Mouse (Mus musculus): ENCODE data around the gene Crlf1.
"Not testable (repeated sequence)": the region's sequence is repeated elsewhere in the genome, so short reads cannot be mapped to it uniquely, and the experiment has no call there.

Gene Crlf1

DNA sequence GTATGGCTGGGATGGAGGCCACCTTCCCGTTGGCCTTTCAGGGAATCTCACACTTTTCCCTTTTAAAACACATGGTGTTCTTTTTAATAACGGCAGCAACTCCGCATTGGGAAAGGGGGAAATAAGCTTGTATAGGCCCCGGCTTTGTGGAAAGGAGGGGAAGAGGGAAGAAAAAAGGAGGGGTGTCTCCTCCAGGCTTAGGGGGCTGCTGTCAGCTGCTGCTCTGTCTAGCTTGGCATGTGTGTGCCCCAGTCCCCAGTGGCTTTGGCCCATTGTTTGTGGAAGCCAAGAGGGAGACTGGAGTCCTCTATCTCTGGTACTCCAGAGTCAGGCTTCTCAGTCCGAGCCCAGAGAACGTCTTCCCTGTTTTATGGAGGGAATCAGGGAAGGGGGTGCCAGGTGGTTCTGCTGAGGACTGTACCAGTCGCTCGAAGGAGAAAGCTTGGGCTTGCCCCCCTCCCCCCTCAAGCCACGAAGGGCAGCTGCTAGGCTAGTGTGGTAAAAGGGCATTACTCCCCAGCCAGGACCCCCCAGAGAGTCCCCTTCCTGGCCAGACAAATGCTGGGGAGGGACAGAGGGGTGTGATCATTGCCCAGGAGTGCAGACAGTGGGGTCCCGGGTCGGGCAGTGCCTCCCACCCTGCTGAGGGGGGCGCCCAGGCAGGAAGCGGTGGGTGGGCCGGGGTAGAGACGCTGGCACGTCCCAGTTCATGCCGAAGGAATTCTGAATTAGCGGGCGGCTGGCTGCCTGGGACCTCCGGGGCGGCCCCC lies 2.2 kb downstream of the Crlf1 start:
- no peak for DNase-seq (ENCODE audit: low read depth, low spot score)

DNA sequence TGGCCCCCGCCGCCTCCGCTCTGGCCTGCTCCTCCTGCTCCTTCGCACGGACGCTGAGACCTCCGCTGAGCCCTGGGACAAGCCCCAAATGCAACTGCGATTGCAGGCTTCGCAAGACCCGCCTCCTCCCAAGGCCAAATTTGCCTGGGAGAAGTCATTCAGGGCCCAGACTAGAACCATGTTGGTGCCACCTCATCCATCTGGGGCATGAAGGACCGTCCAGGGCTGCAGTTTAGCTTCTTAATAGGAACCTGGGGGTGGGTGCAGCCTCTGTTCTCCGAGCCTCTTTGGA lies 2.8 kb downstream of the Crlf1 start:
- no peak for DNase-seq (ENCODE audit: low read depth, low spot score)

DNA sequence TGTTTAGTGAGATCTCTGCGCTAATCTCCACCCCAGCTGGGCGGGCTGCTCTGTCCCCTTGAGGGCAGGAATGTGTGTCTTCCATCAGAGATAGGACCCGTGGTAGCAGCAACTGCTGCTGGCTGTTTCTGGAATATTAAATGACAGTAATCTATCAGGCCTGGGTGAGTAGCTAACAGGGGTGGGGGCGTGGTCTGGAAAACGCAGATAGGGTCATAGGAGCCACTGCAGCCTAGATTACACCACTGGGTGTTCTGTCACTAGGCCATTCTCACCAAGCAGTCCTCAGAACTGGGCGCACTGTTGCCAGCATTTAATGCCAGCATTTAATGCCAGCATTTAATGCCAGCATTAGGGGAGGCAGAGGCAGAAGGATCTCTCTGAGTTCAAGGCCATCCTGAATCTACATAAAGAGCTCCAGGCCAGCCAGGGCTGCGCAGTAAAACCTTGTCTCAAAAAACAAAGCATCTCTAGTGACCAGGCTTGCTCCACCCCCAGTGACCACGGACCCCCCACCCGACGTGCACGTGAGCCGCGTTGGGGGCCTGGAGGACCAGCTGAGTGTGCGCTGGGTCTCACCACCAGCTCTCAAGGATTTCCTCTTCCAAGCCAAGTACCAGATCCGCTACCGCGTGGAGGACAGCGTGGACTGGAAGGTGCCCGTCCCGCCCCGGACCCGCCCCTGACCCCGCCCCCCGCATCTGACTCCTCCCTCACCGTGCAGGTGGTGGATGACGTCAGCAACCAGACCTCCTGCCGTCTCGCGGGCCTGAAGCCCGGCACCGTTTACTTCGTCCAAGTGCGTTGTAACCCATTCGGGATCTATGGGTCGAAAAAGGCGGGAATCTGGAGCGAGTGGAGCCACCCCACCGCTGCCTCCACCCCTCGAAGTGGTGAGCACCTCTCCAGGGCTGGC lies 7.7 kb downstream of the Crlf1 start:
- peak; percentile 72 for DNase-seq (ENCODE audit: low read depth, low spot score)

DNA sequence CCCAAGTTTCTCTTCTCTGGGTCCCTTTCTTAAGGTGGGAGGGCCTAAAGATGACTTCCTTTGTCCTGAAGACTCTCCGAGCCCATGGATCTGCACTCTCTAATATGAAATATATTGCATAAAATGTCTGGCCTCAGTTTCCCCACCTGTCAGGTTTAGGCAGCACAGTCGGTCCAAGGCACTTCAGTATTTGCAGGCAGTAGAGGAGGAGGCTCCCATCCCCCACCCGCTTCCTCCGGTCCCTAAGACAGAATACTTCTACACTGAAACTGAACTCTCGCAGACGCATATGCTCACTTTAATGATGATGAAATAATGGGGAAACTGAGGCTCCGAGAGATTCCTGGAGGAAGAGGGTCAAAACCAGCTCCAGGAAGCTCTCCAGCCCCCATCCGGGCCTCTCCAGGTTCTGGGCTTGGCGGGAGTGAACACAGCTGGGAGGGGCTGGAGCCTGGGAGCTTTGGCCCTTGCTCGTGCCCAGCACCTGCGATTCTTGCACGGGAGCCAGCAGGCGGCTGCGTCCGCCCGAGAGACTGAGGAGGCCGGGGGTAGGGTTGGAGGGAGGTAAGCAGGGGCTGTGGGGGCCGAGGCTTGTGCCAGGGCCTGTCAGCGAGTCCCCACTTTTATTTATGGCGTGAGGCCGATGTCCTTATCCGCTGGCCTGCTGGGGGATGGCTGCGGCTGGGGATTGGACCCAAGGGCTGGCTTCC lies 9.0 kb downstream of the Crlf1 start:
- no peak for DNase-seq (ENCODE audit: low read depth, low spot score)

DNA sequence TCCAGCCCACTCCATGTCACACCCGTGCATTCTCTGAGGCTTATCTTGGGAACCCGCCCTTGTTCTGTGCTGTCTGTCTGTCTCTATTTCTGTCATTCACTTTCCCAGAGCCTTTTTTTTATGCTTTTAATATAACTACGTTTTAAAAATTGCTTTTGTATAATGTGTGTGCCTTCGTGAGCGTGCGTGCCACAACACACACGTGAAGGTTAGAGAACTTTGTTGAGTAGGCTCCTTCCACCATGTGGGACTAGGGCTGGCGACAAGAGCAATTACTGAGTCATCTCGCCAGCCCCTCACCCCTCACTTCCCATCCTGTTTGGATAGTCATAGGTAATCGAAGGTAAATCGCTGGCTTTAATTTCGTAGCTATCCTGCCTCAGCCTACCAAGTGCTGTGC lies 9.6 kb downstream of the Crlf1 start:
- DNase-seq (ENCODE audit: low read depth, low spot score) = no peak

DNA sequence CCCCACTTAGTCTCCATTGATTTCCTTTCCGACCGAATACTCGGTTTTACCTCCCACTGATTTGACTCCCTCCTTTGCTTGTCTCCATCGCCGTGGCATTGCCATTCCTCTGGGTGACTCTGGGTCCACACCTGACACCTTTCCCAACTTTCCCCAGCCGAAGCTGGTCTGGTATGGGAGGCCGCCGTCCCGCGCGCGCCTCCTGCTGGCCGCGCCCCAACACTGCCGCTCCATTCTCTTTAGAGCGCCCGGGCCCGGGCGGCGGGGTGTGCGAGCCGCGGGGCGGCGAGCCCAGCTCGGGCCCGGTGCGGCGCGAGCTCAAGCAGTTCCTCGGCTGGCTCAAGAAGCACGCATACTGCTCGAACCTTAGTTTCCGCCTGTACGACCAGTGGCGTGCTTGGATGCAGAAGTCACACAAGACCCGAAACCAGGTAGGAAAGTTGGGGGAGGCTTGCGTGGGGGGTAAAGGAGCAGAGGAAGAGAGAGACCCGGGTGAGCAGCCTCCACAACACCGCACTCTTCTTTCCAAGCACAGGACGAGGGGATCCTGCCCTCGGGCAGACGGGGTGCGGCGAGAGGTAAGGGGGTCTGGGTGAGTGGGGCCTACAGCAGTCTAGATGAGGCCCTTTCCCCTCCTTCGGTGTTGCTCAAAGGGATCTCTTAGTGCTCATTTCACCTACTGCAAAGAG lies 10.2 kb downstream of the Crlf1 start:
- peak; percentile 74 for DNase-seq (ENCODE audit: low read depth, low spot score)

DNA sequence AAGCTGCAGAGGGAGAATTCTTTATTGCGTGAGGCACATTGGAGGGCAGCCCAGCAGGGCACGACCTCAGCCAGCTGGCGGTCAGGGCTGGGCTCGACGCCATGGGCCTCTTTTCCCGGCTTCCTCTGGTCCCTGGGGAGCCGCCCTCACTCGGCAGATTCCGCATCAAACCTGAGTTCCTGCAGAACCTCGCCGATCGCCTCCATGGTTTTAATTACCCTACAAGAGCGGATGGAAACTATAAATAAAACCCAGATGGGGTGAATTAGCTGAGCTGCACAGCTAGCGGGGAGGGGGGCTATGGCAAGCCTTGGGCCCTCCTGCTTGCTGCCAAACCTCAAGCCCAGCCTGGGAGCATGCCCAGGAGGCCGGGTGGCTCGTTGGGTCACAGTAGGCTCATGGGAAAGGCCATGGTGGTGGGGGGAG lies 11.3 kb downstream of the Crlf1 start:
- peak; percentile 16 for DNase-seq (ENCODE audit: low read depth, low spot score)

DNA sequence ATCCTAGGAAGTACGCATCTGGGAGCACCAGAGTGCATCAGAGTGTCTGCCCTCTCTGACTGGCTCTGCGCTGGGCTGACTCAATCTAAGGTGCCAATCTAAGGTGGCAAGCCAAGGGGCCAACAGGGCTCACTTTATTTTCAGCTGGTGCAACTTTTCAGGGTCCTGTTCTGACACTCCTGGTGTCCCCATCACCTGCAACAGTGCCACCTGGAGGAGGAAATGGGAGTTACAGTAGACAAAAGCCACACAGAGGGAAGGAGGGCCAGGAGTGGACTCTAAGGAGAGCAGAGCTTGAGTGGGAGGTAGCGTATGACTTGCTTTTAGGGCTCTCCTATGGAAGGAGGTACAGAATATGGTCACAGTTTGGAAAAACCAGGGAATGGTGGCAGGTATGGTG lies 11.9 kb downstream of the Crlf1 start:
- DNase-seq (ENCODE audit: low read depth, low spot score) = peak; percentile 74

DNA sequence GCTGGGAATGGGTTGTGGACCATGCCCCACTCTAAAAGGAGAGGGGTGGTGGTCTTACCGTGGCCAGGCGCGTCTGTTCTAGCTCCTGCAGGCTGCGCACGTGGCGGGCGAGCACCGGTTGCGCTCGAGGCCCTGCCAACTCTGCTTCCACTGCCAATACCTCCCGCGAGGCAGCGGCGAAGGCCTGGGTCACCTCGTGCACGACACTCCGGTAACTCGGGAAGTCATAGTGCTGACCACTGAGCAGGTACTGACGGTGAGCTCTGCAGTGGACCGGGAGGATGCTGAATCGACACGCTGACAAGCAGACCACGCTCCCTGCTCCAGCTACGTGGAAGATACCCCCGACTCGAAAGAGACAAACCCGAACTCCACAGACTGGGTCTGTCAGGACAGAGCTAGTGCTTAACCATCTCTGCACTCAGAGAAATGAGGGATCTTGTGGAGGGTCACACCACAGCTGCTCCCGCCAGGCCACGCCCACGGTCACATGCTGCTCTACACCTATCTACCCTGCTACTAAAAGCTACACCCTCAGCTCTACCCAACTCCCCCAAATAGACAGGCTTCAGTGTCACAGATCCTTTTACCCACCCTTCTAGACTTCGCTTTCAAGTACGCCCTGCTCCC lies 12.9 kb downstream of the Crlf1 start:
- no peak for DNase-seq (ENCODE audit: low read depth, low spot score)

DNA sequence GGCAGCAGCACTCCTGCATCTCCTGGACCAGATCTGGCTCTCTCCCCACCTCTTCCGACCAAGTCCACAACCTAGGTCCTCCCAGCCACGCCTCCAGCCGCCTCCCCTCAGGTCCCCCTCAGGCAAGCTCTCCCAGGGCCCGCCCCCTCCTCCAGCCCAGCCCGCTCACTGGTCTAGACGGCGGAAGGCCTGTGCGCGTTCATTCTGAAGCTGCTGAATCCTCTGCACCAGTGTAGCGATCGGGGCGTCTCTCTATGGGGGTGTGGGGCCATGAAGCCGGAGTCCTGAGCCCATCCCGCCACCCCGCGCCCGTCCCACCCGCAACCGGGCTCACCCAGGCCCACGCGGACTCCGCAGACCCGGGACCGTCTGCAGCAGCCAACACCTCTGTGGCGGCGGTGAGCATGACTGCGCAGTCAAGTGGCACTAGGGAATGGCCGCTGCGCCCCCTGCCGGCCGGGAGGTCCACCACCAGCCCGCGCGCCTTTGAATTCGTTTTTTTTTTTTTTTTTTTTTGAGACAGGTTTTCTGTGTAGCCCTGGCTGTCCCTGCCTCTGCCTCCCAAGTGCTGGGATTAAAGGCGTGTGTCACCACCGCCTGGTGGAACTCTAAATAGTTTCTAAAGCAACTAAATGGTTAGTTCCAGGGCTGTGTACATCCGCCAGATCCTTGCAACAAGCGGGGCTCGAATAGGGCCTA lies 13.5 kb downstream of the Crlf1 start, which contains the start of gene Rex1bd:
Rex1bd (minus strand) TSS at position 425 of the 699 bp plus-strand sequence.
- peak; percentile 93 for DNase-seq (ENCODE audit: low read depth, low spot score)

DNA sequence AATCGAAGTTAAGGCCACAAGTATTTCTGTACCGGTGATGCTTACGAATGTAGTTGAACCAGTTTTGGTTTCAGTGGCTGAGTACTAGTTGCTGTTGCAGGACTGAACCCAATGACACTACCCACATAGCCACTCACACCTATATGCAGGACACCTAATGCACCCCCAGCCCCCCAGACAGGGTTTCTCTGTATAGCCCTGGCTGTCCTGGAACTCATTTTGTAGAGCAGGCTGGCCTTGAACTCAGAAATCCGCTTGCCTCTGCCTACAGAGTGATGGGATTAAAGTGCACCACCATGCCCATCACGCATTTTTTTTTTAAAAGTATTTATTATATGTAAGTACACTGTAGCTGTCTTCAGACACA lies 14.1 kb downstream of the Crlf1 start:
- DNase-seq (ENCODE audit: low read depth, low spot score) = no peak

DNA sequence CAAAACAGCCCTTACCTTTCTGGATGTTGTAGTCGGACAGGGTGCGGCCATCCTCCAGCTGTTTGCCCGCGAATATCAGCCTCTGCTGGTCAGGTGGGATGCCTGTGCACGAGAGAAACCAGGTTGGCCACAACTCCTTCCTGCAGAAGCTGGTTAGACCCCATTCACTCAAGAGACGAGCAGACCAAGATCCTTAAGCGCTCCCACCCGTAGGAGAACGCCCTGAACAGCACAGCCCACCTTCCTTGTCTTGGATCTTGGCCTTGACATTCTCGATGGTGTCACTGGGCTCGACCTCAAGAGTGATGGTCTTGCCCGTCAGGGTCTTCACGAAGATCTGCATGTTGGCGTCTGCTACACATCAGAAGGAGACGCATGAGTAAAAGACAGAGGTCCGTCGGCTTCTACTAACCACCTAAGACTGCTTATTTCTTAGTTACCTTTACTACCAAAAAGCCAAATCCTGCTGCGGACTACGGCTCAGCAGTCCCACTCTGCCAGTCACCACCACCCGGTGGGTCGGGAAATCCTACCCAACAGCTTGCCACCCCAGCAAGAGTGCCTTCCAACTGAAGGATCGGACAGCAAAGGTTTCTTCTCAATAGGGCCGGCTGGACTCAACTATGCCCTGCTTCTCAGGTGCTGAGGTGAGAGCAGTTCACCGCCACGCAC lies 16.5 kb downstream of the Crlf1 start:
- DNase-seq (ENCODE audit: low read depth, low spot score) = no peak

DNA sequence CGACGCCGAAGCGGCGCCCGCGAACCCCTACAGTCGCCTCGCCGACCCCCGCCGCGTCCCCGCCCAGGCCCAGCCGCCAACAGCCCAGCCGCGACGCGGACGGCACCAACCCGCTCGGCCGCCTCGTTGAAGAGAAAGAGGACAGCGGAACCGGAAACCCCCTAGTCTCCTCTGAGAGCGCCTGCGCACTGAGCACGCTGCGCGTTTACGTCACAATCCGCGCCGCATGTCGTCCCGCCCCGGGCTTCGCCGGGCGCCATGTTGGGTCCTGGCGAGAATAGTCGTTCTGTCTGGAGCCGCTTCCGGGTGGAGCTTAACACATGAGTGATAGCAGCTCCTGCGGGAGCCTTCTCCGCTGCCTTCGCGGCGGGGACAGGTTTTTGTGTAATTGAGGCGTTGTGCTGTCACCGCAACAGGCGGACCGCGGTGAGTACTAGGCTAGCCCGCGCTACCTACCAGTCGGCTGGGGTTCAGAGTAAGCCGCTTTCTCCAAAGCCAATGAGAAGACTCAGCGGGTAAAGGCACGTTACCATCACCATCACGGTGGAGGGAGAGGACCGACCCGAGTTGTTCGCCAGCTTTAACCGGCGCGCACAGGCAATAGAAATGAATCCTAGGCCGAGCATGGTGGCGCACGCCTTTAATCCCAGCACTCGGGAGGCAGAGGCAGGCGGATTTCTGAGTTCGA lies 17.4 kb downstream of the Crlf1 start, which contains the start of gene Uba52:
Uba52 (minus strand) TSS at position 574 of the 688 bp plus-strand sequence.
- peak; percentile 98 for DNase-seq (ENCODE audit: low read depth, low spot score)

DNA sequence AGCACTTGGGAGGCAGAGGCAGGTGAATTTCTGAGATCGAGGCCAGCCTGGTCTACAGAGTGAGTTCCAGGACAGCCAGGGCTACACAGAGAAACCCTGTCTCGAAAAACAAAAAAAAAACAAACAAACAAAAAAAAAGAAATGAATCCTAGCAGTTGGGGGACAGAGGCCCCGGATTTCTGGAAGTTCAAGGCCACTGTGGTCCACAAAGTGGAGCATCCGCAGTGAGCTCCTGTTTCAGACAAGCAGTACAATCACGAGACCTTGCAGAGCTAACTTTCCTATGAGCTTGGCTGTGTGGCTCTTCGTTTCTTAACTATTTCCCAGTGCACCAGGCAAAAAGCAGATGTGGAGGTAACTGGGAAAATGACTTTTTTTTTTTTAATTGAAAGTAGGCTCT lies 18.2 kb downstream of the Crlf1 start:
- DNase-seq (ENCODE audit: low read depth, low spot score) = not testable (repeated sequence)

DNA sequence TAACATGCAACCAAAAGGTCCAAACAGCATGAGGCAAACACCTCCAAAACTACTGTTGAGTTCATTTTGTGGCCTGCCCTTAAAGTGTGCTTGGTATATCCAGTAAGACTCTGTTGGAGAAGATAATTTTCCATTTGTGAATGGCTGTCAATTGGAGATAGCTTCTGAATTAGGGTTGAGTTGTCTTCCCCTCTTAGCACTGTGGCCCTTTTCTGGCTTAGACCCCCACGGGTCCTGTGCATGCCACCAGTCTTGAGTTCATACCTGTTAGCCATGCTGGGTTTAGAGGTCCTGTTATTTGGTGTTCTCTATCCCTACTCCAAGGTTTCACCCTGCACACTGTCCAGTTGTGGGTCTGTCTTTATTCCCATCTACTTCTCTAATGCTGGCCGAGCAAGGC lies 18.8 kb downstream of the Crlf1 start:
- DNase-seq (ENCODE audit: low read depth, low spot score) = peak; percentile 13

DNA sequence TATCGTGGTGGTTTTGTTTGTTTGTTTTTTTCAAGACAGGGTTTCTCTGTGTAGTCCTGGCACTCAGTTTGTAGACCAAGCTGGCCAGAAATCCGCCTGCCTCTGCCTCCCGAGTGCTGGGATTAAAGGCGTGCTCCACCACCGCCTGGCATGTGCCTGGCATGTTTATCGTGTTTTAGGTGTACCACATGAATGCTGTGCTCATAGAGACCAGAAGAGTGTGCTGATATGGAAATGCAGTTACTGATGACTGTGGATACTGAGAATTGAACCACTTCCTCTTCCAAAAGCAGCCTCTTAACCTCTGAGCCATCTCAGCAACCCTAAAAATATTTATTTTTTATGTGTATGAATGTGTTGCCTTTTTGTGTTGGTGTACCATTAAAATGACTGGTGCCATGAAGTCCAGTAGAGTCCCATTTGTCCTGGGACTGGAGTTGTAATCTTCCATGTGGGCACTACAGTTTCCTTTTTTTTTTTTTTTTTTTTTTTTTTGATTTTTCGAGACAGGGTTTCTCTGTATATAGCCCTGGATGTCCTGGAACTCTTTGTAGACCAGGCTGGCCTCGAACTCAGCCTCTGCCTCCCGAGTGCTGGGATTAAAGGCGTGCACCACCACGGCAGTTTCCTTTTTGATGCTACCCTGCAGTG lies 19.4 kb downstream of the Crlf1 start:
- DNase-seq (ENCODE audit: low read depth, low spot score) = peak; percentile 44

DNA sequence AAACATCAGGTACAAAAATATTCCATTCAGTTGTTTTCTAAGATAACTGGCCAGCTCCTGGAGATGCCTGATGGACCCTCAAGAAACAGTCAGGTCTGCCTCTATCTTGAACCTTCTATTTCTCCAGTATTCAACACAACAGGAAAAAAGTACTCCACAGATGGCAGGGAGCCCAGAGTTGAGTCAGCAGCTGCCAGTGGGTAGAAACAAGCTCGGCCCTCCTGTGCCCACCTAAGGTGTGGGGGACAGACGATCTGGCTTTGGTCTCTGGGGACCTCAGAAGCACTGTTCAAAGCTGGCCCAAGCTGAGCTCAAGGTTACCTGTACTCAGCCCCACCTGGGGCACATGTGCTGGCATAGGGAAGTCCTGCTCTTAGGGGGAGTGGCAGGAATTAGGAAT lies 20.5 kb downstream of the Crlf1 start:
- DNase-seq (ENCODE audit: low read depth, low spot score) = no peak

DNA sequence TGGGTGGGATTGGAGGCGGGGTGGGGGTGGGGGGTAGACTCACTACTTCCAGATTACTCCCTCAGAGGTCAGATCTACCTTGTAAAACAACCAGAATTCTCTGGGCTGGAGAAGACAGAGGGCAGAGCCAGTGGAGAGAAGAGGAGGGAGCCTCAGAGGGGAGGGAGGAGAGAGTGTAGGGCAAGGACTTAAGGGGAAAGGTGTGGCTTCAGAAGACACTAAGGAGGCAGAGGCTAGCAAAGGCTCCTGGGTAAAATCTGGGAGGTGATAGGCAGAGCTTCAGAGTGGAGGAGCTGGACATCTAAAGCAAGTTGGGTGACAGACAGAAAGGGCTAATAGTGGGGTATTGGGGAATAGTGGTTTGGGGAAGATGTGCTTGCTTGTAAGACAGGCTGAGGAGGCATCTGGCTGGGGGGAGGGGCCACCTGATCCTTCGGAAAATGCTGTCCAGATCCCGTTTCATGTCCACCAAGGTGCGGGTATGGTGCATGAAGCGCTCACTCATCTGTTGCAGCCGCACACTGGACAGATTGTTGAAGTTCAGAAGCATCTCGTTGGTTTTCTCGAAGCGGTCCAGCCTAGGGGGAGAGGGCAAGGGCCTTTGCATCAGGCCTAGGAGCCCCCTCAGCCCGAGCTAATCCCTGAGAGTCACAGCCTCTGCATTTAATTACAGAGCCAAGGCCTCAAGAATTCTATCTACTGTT lies 25.1 kb downstream of the Crlf1 start:
- DNase-seq (ENCODE audit: low read depth, low spot score) = no peak

Measured in CD4-positive helper T cell, adult 2 months (primary cell).